Comparison of ENCODE assay signal across 8 mouse cellular contexts in the genomic region with DNA sequence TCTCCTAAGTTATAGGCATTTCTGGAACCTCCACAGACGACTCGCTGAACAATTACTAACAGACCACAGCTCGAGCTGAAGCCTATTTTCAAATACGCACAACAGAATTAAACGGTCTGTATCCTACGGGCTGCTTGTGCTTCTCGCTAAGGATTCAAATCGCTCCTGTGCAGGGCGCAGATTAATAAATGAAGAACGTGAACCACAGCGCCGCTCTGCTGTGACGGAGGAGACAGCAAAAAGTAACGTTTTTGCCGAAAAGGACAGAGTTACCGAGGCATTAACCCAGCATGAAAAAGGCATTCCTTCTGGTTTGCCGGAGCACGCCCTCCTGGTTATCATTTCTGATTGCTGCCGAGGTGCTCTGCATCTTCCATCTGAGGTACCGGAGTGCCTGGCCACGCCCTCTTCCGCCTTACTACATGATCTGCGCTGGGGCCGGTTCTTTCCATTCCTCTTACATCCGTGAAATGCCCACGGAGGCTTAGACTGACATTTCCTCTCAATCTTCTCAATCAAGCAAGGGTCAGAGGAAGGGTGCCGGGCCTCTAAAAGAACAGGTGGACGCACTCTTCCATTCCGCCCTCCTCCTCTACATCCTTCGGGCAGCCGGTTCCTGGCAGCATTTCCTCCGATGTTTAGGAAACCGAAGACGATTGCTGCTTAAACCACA.
DNase-seq lines count a peak whose midpoint lies in the region; ATAC-seq and TF ChIP-seq lines count a peak whose summit lies in the region.

No protein-coding gene starts in this region.

- no peaks in the 10 kb centered on the region for H3K27me3 ChIP-seq in hindbrain, embryonic 15.5 days
- no peaks in the 10 kb centered on the region for H3K27me3 ChIP-seq in midbrain, postnatal 0 days (ENCODE audit: insufficient read depth, low read length)

- H3K36me3 ChIP-seq in hindbrain, embryonic 15.5 days = no peaks in the 10 kb centered on the region
- H3K36me3 ChIP-seq in midbrain, postnatal 0 days (ENCODE audit: insufficient read depth, low read length) = no peaks in the 10 kb centered on the region

- TF ChIP-seq CTCF in layer of hippocampus, adult 2 months (conservative IDR thresholded peaks at IDR 0.05) = peak; percentile 57
- peak; percentile 69 for TF ChIP-seq CTCF in midbrain, postnatal 0 days (IDR thresholded peaks at IDR 0.05)

- 48% methylated on average over 34 of the region's 34 CpGs for WGBS in hindbrain, embryonic 15.5 days
- WGBS in midbrain, postnatal 0 days = 45% methylated on average over 34 of the region's 34 CpGs

- H3K9ac ChIP-seq in hindbrain, embryonic 15.5 days = 0 out of 2 replicates have a peak overlapping the region, but pooled peaks have one; percentile 19
- H3K9ac ChIP-seq in midbrain, postnatal 0 days (replicated peaks; ENCODE audit: low read length, poor library complexity, severe bottlenecking) = 0 out of 2 replicates have a peak overlapping the region, but pooled peaks have one; percentile 5

- ATAC-seq in hindbrain, embryonic 15.5 days (ENCODE audit: low FRiP score, low read depth) = no peak
- ATAC-seq in midbrain, postnatal 0 days (ENCODE audit: low FRiP score) = no peak

- H3K4me1 ChIP-seq in hindbrain, embryonic 15.5 days (replicated peaks) = no peaks in the 10 kb centered on the region
- H3K4me1 ChIP-seq in midbrain, postnatal 0 days (ENCODE audit: insufficient read depth, low read length) = no peaks in the 10 kb centered on the region

- H3K27ac ChIP-seq in layer of hippocampus, adult 2 months = no peak overlapping the region
- no peak overlapping the region for H3K27ac ChIP-seq in hindbrain, embryonic 15.5 days (replicated peaks)
- H3K27ac ChIP-seq in midbrain, postnatal 0 days (ENCODE audit: low read depth, low read length) = no peak overlapping the region

- DNase-seq in layer of hippocampus, adult 2 months (ENCODE audit: low spot score in 2 of 2) = no peak
- no peak for DNase-seq in layer of hippocampus, adult 8-10 months (ENCODE audit: low spot score in 2 of 2)
- peak; percentile 39 for DNase-seq in embryo, embryonic 10.5 days (ENCODE audit: low spot score)
- DNase-seq in midbrain, postnatal 0 days (ENCODE audit: low spot score) = peak; percentile 51
- no peak for DNase-seq in urinary bladder, postnatal 10 days (ENCODE audit: low spot score)
- DNase-seq in right cerebral cortex, postnatal 10 days (ENCODE audit: low spot score in 2 of 2) = no peak
- DNase-seq in right cerebral cortex, adult 18-20 months = no peak

- H3K9me3 ChIP-seq in hindbrain, embryonic 15.5 days = no peaks in the 10 kb centered on the region
- no peaks in the 10 kb centered on the region for H3K9me3 ChIP-seq in midbrain, postnatal 0 days (ENCODE audit: low read length)

- peak overlapping the region; percentile 45 for H3K4me3 ChIP-seq in layer of hippocampus, adult 2 months
- peak overlapping the region; percentile 41 for H3K4me3 ChIP-seq in hindbrain, embryonic 15.5 days
- peak overlapping the region; percentile 33 for H3K4me3 ChIP-seq in midbrain, postnatal 0 days (ENCODE audit: low read depth, low read length)

- H3K4me2 ChIP-seq in hindbrain, embryonic 15.5 days = peak overlapping the region; percentile 53
- peak overlapping the region; percentile 43 for H3K4me2 ChIP-seq in midbrain, postnatal 0 days (ENCODE audit: low read depth, low read length, poor library complexity, severe bottlenecking)

Comparison
In these comparisons a context has a peak if more than half of its experiments do, and no peak if none do; other contexts are left out.
1. DNase-seq: peak in embryo, embryonic 10.5 days (single experiment) and midbrain, postnatal 0 days (single experiment); none in layer of hippocampus, adult 2 months (0 of 2), layer of hippocampus, adult 8-10 months (0 of 2), urinary bladder, postnatal 10 days (single experiment), right cerebral cortex, postnatal 10 days (0 of 2) and right cerebral cortex, adult 18-20 months (single experiment).
2. Peak in every context shown above with its lines, with median percentiles within 50 percentile points of each other: H3K4me3 ChIP-seq.